Mouse (Mus musculus): ENCODE results near the gene Ift57.

GRCm38 (mm10) chr16:49803932-49804461 is 105.0 kb downstream of the Ift57 start:
- no peak for TF ChIP-seq EP300 (IDR thresholded peaks at IDR 0.05; ENCODE audit: low read depth)
- TF ChIP-seq CTCF (IDR thresholded peaks at IDR 0.05; ENCODE audit: low read depth), result no peak

Data from liver, embryonic 14.5 days (tissue).